Comparison of ENCODE assay signal across 15 mouse cellular contexts in the genomic region with DNA sequence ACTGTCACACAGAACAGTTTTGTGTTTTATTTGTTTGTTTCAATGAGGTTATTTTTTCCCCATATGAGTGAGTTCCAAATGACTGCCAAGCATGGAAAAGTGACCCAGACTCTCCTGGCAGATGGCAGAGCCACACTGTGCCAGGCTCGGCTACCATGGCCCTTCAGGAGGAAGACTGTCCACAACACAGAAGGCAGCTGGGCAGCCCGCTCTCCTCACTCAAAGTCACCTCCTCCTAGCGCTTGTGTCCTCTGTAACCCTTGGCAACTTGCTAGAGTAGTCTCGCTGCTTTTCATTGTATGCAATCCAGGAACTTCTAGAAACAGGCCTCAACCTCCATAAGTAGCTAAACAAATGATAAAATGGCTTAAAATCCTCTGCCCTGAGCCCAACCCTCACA.
A peak's percentile ranks its signal among the peaks of the same experiment; 100 is the strongest.
DNase-seq lines count a peak whose midpoint lies in the region; ATAC-seq lines count a peak whose summit lies in the region.
"Had no signal": no experiment of that assay in that cellular context is flagged by ENCODE, and none has a peak within 500 bp of the region (broad histone marks: within the 10 kb centered on the region; RNA-seq: fewer than 3 reads in every experiment).

No protein-coding gene starts in this region.

- peak; percentile 11 to 50 for DNase-seq in heart, adult 18-20 months
- DNase-seq in heart, postnatal 4 days = no peak
- peak; percentile 16 to 18 for DNase-seq in cerebellum, adult 18-20 months
- peak; percentile 63 to 68 for DNase-seq in layer of hippocampus, adult 8-10 months (ENCODE audit: low spot score in 2 of 2)
- peak; percentile 22 to 43 for DNase-seq in left cerebral cortex, postnatal 25 days (ENCODE audit: low spot score in 2 of 2)
- DNase-seq in testis, postnatal 14 days (ENCODE audit: low spot score) = no peak
- DNase-seq in thymus, postnatal 25 days = no peak
- DNase-seq: adrenal gland, postnatal 10 days; B cell, adult 2 months; liver; lung, postnatal 14 days; spleen, adult 18-20 months; thymus, adult 18-20 months had no signal

- intact Hi-C loops in left cerebral cortex, postnatal 25 days (cut with DNase I) = no loop called here

- no peak for ATAC-seq in activated CD4-positive, CD25-positive, alpha-beta regulatory T cell, adult 4 months
- ATAC-seq: midbrain, embryonic 15.5 days had no signal

Comparison
In these comparisons a context has a peak if more than half of its experiments do, and no peak if none do; other contexts are left out.
1. DNase-seq: peak in heart, adult 18-20 months (2 of 2), cerebellum, adult 18-20 months (2 of 2), layer of hippocampus, adult 8-10 months (2 of 2) and left cerebral cortex, postnatal 25 days (2 of 2); none in heart, postnatal 4 days (single experiment), testis, postnatal 14 days (single experiment) and thymus, postnatal 25 days (single experiment).